Mouse (Mus musculus): ENCODE results near the gene Olfr1377. TPM values are rescaled to one million over a fixed set of nuclear protein-coding genes. Genes with fewer than 3 reads are reported as not detected.
"Not testable (repeated sequence)": the region's sequence is repeated elsewhere in the genome, so short reads cannot be mapped to it uniquely, and the experiment has no call there.

The Olfr1377 gene
- polyA plus RNA-seq, 1 experiment: not detected

GRCm38 (mm10) chr11:50964886-50965285, 16.9 kb upstream of the Olfr1377 start:
- H3K4me1 ChIP-seq (ENCODE audit: control insufficient read depth, insufficient read depth, low read length): no peaks in the 10 kb centered on the region
- H3K27ac ChIP-seq (ENCODE audit: control insufficient read depth, insufficient read depth, low read depth, low read length, poor library complexity): no peak overlapping the region
- 2% methylated on average over 2 of the region's 2 CpGs for WGBS
- no peak for TF ChIP-seq POLR2A (IDR thresholded peaks at IDR 0.05; ENCODE audit: borderline replicate concordance, control insufficient read depth, low read depth, low read length)
- TF ChIP-seq CTCF (IDR thresholded peaks at IDR 0.05; ENCODE audit: control insufficient read depth, insufficient read depth, low read length): no peak
- no peak overlapping the region for H3K4me3 ChIP-seq (replicated peaks; ENCODE audit: control insufficient read depth, low read depth, low read length)

DNA sequence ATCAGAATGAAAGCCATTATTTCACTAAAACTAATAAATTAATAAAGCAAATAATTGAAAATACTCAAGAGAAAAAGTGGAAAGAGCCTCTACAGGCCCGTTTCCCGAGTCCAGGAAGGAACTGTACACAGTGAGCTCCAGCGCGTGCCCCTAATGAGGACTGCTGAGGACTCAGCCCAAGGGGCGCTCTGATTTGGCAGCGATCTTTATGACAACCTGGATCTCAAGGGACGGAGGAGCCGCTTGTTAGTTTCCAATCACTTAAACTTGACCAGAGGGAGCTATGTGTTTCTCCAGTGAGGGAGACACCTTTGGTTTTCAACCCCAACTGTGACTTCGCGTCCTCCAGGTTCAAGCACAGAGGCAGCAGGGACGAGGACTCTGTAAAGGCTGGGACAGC, 15.5 kb upstream of the Olfr1377 start, which contains the start of gene Olfr1378:
Gene Olfr1378 (plus strand): TSS at position 301 of the 400 bp plus-strand sequence.
- H3K4me3 ChIP-seq (replicated peaks; ENCODE audit: control insufficient read depth, low read depth, low read length): no peak within 1 kb of the TSS
- WGBS: 85% methylated on average over 11 of the region's 11 CpGs
- TF ChIP-seq CTCF (IDR thresholded peaks at IDR 0.05; ENCODE audit: control insufficient read depth, insufficient read depth, low read length): no peak
- no peak for TF ChIP-seq POLR2A (IDR thresholded peaks at IDR 0.05; ENCODE audit: borderline replicate concordance, control insufficient read depth, low read depth, low read length)
- H3K4me1 ChIP-seq (ENCODE audit: control insufficient read depth, insufficient read depth, low read length): no peaks in the 10 kb centered on the region
- H3K27ac ChIP-seq (ENCODE audit: control insufficient read depth, insufficient read depth, low read depth, low read length, poor library complexity): no peak within 1 kb of the TSS

GRCm38 (mm10) chr11:50977216-50977615, 4.6 kb upstream of the Olfr1377 start:
- no peak for TF ChIP-seq CTCF (IDR thresholded peaks at IDR 0.05; ENCODE audit: control insufficient read depth, insufficient read depth, low read length)
- no peak overlapping the region for H3K27ac ChIP-seq (ENCODE audit: control insufficient read depth, insufficient read depth, low read depth, low read length, poor library complexity)
- no peak overlapping the region for H3K4me3 ChIP-seq (replicated peaks; ENCODE audit: control insufficient read depth, low read depth, low read length)
- no peaks in the 10 kb centered on the region for H3K4me1 ChIP-seq (ENCODE audit: control insufficient read depth, insufficient read depth, low read length)
- WGBS: 73% methylated on average over 4 of the region's 4 CpGs

DNA sequence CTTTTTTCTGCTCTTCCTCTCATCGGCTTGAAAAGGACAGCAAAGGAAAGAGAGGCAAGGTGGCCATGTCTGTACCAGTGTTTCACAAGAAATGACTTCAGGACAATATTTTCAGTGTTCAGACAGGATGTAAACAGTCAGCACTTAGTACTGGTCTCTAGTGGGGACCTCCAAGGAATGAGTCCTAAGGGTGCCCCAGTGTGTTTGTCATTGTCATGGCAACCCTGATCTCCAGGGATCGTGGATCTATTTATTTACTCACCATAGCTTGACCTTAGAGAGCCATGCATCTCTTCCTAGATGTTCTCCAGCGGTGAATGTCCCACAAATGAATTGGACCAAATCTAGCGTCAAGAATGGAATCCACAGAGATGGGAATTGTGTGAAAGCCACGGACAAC, 21.5 kb downstream of the Olfr1377 start, which contains the start of gene Olfr51:
Gene Olfr51 (plus strand): TSS at position 301 of the 400 bp plus-strand sequence.
- Histone ChIP-seq H3K27ac (ENCODE audit: control insufficient read depth, insufficient read depth, low read depth, low read length, poor library complexity) (no peak within 1 kb of the TSS), H3K4me3 (replicated peaks; ENCODE audit: control insufficient read depth, low read depth, low read length) (no peak within 1 kb of the TSS), H3K4me1 (ENCODE audit: control insufficient read depth, insufficient read depth, low read length) (no peaks in the 10 kb centered on the region)
- 69% methylated on average over 5 of the region's 5 CpGs for WGBS
- TF ChIP-seq CTCF (IDR thresholded peaks at IDR 0.05; ENCODE audit: control insufficient read depth, insufficient read depth, low read length) (no peak), POLR2A (IDR thresholded peaks at IDR 0.05; ENCODE audit: borderline replicate concordance, control insufficient read depth, low read depth, low read length) (no peak)

GRCm38 (mm10) chr11:51011821-51012220, 30.1 kb downstream of the Olfr1377 start:
- WGBS: 75% methylated on average over 5 of the region's 5 CpGs
- Histone ChIP-seq H3K27ac (ENCODE audit: control insufficient read depth, insufficient read depth, low read depth, low read length, poor library complexity) (no peak overlapping the region), H3K4me3 (replicated peaks; ENCODE audit: control insufficient read depth, low read depth, low read length) (no peak overlapping the region), H3K4me1 (ENCODE audit: control insufficient read depth, insufficient read depth, low read length) (no peaks in the 10 kb centered on the region)
- TF ChIP-seq CTCF (IDR thresholded peaks at IDR 0.05; ENCODE audit: control insufficient read depth, insufficient read depth, low read length) (no peak), POLR2A (IDR thresholded peaks at IDR 0.05; ENCODE audit: borderline replicate concordance, control insufficient read depth, low read depth, low read length) (no peak)

- TF ChIP-seq POLR2A (IDR thresholded peaks at IDR 0.05; ENCODE audit: borderline replicate concordance, control insufficient read depth, low read depth, low read length): no peak
- no peak for TF ChIP-seq CTCF (IDR thresholded peaks at IDR 0.05; ENCODE audit: control insufficient read depth, insufficient read depth, low read length)
- Histone ChIP-seq H3K4me3 (replicated peaks; ENCODE audit: control insufficient read depth, low read depth, low read length) (no peak within 1 kb of the TSS), H3K27ac (ENCODE audit: control insufficient read depth, insufficient read depth, low read depth, low read length, poor library complexity) (no peak within 1 kb of the TSS), H3K4me1 (ENCODE audit: control insufficient read depth, insufficient read depth, low read length) (no peaks in the 10 kb centered on the region)
- 50% methylated on average over 1 of the region's 1 CpGs for WGBS
Measured at GRCm38 (mm10) chr11:51013936-51014335, 32.2 kb downstream of the Olfr1377 start, which contains the start of gene Olfr54. TSS of gene Olfr54 (plus strand) at chr11:51014236.

DNA sequence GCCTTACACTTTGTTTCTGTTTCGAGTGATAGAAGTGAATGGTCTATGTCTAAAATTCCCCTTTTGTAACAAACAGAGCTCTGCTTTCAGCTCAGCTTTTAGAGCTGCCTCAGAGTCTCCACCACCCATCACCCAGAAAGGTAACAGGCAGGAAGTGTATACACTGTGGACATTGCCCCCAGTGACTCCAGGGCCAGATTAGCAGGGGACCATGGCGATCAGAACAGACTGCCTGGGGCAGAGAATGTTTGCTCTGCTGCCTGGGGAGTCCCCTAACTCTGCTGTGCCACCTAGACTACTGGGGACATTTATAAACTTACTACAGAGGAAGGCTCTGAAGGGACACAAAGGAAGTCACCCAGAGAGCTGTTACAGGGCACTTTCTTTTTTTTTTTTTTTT, 34.6 kb downstream of the Olfr1377 start:
- TF ChIP-seq POLR2A (IDR thresholded peaks at IDR 0.05; ENCODE audit: borderline replicate concordance, control insufficient read depth, low read depth, low read length) (no peak), CTCF (IDR thresholded peaks at IDR 0.05; ENCODE audit: control insufficient read depth, insufficient read depth, low read length) (no peak)
- 52% methylated on average over 2 of the region's 2 CpGs for whole genome bisulfite sequencing
- H3K27ac ChIP-seq (ENCODE audit: control insufficient read depth, insufficient read depth, low read depth, low read length, poor library complexity): no peak overlapping the region
- no peaks in the 10 kb centered on the region for H3K4me1 ChIP-seq (ENCODE audit: control insufficient read depth, insufficient read depth, low read length)
- no peak overlapping the region for H3K4me3 ChIP-seq (replicated peaks; ENCODE audit: control insufficient read depth, low read depth, low read length)

GRCm38 (mm10) chr11:51026811-51027210, 45.0 kb downstream of the Olfr1377 start:
- H3K4me1 ChIP-seq (ENCODE audit: control insufficient read depth, insufficient read depth, low read length); H3K27ac ChIP-seq (ENCODE audit: control insufficient read depth, insufficient read depth, low read depth, low read length, poor library complexity); H3K4me3 ChIP-seq (replicated peaks; ENCODE audit: control insufficient read depth, low read depth, low read length): not testable (repeated sequence)
- WGBS: 86% methylated on average over 11 of the region's 11 CpGs

DNA sequence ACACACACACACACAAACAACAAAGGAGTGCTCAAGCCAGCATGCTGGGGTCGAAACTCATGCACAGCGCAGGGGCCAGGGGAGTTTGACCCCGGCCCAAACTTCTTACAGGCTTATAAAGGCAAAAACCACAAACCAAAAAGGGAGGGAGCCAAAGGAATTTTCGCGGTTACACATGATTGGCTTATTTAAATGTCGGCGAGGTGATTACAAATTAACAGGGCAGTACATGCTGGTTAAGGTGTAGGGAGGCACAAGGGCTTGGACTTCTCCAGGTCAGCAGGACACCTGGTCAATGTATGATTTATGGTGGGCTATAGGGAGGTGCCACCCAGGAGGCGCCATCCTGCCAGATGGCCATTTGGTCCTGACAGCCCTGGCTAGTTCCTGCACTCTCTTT, 47.6 kb downstream of the Olfr1377 start:
- WGBS: 63% methylated on average over 8 of the region's 8 CpGs

More for the DNA sequence above, 47.6 kb downstream of the Olfr1377 start:
- H3K4me3 ChIP-seq (replicated peaks; ENCODE audit: control insufficient read depth, low read depth, low read length); H3K27ac ChIP-seq (ENCODE audit: control insufficient read depth, insufficient read depth, low read depth, low read length, poor library complexity); H3K4me1 ChIP-seq (ENCODE audit: control insufficient read depth, insufficient read depth, low read length): not testable (repeated sequence)

Data from bone marrow, adult 2 months (tissue).